Mouse (Mus musculus): Measurements from ENCODE around the gene Bpifb1.
"Not testable (repeated sequence)": the region's sequence is repeated elsewhere in the genome, so short reads cannot be mapped to it uniquely, and the experiment has no call there.

GRCm38 (mm10) chr2:154181900-154182299, 8.7 kb upstream of the Bpifb1 start:
- not testable (repeated sequence) for TF ChIP-seq CTCF (IDR thresholded peaks at IDR 0.05; ENCODE audit: borderline replicate concordance, extremely low read depth, insufficient read depth, insufficient read length); POLR2A (IDR thresholded peaks at IDR 0.05; ENCODE audit: borderline replicate concordance, extremely low read depth, insufficient read depth, insufficient read length, poor library complexity, severe bottlenecking)

Data from brain, embryonic 14.5 days (tissue).